Mouse (Mus musculus) gastrocnemius, postnatal 10 days (tissue): ENCODE measurements around the gene Rasl12. TPM values are rescaled to one million over a fixed set of nuclear protein-coding genes. Genes with fewer than 3 reads are reported as not detected.

ENCODE experiments used
- DNase-seq: peaks from one replicate; pipeline ENCODE4 v3.0.0; 2021; ENCODE audit warnings: mixed read lengths
- long read RNA-seq, 2 experiments: library from polyadenylated mRNA; stranded (forward); transcript quantifications; one replicate each; pipeline ENCODE4 v2.0.0; 2021
- total RNA-seq, 2 experiments: library from RNA; stranded (reverse); gene quantifications; 2 replicates each; pipeline ENCODE4 v1.2.3; 2021

Rasl12 gene
- total RNA-seq: 10 to 100 TPM in 1 of 2 experiments, 1 to 10 TPM in 1; 7.2 to 11.5 TPM
- long read RNA-seq, experiment 1, transcript Rasl12-201 (5 exons, 2,390 nt): major isoform, 22 of 28 reads
- long read RNA-seq, experiment 1, partial matches to known transcripts: 2 of 28 reads
- long read RNA-seq, experiment 1, other reads (novel, unspliced or antisense): 1 of 28 reads
- long read RNA-seq, experiment 2, transcript Rasl12-201 (5 exons, 2,390 nt): major isoform, 12 of 15 reads
- long read RNA-seq, experiment 2, partial matches to known transcripts: 2 of 15 reads
- long read RNA-seq, experiment 2, other reads (novel, unspliced or antisense): 0 of 15 reads

DNA sequence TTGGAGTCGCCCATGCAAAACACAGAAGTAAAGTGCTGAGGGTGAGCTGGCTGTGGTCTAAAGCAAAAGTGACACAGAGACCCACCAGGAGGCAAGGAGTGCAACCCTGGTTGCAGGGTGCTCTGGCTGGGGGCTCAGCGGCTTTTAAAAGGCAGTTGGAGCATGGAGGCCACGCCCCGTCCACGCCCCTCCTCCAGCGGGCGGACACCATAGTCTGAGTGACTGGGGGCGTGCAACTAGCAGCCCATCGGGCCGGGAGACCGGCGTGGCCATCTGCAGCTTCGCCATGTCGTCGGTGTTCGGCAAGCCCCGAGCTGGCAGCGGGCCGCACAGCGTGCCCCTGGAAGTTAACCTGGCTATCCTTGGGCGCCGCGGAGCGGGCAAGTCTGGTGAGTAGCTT, at the start of gene Rasl12:
Gene Rasl12, plus strand, starts transcription at position 228 of the 400 bp plus-strand sequence.
- DNase-seq: peak; percentile 77

DNA sequence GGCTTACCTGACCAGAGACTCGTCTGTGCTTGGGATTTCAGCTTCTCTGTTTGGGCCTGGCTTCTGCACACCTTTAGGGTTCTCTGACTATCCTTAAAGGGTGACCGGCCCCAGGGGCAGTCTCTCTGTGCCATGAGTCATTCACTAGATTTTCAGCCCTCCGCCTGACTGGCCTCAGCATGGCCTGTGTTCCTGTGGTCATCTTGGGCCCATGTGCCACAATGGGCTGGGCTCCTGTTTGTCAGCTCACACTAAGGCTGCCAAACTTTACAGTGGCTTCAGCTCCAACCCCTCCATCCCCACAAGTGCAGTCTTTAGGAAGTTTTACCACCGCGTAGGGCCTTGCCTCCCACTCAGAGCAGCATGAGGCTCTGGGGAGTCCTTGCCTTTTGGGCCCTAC, 45.1 kb upstream of the Rasl12 start:
- no peak for DNase-seq

DNA sequence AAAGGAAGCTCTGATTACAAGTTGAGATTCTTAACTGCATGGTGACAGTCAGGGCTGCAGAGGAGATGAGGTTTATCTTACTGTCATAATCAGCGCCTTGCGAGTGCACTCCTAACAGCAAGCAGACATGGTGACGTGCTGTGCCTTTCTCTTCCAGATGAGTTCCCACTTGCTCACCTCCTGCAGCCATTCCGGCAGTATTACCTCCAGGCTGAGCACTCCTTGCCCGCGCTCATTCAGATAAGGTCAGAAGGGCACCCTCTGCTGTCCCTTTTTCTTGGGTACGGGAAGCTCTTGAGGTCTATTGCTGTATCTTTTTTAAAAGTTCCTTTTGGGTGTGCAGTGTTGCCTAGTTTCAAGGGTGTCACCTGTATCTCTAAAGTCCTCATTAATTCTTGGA, 41.7 kb upstream of the Rasl12 start:
- DNase-seq: no peak

DNA sequence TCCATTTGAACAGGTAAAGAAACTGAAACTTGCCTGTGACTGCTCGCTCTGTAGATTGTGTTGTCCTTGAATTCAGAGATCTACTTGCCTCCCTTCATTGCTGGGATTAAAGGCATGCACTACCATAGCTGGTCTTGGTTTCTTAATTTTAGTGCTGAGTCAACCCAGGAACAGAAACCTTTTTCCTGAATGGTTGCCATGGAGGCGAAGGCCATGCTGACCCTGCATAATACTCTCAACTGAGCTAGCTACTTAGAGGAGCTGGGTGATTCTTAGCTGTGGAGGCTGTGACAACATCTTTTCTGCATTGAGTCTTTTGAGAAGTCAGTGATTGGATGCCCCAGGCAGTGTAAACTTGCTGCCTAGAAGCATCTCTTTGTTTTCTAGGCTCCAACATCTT, 41.3 kb upstream of the Rasl12 start:
- DNase-seq: no peak

DNA sequence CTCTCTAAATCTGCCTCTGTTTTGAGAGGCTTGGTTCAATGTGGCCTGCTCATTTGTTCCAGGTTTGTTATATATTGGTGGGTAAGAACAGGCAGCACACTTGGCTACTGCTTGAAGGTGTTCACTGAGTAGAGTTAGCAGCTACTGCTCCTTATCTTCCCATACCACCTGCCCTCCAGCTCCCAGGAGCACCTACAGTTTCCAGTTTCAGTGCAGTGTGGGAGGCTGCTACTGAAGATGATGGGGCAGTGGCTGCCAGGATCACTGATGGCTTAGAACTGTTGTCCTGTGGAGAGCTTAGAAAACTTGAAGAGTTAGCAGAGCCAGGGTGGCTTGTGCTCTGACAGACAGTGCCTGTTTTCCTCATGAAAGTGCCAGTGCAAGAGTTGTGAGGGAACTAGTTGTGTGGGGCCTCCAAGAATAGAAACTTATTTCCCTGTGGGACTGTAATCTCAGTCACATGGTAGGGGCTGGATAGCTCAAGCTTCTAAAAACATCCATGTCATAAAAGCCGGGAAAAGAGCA, 39.3 kb upstream of the Rasl12 start:
- DNase-seq: no peak

DNA sequence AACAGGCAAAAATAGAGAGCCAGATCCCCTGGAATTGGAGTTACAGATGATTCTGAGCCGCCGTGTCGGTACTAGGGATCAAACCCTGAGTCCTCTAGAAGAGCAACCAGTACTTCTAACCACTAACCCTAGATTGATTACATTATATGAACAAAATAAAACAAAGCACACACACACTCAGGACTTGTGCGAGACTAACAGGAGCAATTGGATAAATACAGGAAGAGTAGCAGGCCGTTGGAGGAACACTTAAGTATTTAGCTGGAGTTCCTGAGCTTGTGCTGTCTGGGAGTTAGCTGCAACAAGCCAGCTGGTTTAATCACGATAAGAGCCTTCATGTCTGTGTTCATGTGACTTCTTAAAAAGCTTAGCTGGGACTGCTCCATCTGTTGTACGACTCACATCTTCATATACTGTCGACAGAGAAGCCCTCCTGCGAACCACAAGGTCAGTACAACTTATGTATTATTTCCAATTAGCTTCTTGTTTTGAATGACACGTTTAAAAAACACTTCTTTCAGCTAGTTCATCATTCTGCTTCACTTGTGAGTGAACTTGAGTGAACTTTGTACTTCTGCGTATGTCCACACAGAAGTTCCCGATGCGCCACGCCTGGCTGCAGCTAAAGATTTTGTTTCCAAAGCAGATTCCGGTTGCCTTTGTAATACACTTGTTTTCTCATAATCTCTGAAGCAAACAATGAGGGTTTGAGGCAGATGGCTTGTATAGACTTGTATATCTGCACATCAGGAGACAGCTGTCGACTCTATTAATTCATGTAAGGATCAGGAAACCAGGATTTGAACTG, 37.5 kb upstream of the Rasl12 start, which contains the start of gene Ubap1l:
Gene Ubap1l, plus strand, starts transcription at position 401 of the 808 bp plus-strand sequence.
- DNase-seq: no peak

DNA sequence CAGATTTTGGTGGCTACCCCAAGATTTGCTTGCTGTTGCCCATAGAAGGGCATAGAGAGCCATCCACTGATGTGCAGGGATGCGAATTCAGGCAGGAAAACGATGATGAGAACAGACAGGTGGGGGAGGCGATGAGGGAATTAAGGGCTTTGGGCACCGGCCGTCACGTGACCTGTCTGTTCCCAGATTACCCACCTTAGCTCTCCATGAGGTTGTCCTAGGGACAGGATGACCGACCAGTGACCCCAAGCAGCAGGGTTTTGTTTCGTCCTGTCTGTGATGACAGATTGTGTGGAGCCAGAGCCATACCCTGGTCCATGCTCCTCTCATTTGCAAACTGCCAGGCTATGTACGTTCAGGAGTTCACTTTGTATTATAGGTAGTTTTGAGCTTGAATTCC, 34.6 kb upstream of the Rasl12 start:
- DNase-seq: no peak

DNA sequence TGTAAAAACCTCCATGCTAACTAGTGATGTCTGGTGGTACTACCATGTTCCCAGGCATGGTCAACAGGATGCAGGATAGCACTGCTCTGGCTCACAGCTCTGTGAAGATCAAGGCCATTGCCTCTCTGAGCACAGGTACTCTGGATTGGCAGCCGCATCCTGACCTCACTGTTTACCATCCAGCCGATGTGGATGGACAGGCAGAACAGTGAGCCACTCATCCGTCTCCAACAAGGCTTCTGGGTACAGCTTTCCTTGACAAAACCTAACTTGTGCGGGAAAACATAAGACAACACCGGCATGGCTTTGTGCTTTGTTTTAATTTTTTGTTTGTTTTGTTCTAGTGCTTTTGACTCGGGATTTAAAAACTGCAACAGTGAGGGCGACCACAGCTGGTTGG, 32.6 kb upstream of the Rasl12 start:
- no peak for DNase-seq

DNA sequence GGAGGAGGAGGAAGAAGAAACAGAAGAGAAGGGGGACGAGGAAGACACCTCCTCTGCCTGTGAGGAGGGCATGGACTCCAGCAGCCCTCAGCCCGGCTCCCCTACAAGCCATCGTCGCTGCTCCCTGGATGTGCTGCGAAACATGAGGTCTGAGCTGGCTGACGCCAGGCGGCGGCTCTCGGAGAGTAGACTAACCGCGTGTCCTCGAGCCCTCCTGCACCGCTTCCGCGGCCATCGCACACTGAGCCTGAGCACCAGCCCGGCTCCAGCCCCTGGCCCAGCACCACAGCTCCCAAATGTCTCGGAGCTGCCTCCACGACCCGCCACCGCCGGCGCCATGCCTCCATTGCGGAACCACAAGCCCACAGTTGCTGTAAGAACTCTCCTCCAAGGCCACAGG, 26.6 kb upstream of the Rasl12 start:
- no peak for DNase-seq

DNA sequence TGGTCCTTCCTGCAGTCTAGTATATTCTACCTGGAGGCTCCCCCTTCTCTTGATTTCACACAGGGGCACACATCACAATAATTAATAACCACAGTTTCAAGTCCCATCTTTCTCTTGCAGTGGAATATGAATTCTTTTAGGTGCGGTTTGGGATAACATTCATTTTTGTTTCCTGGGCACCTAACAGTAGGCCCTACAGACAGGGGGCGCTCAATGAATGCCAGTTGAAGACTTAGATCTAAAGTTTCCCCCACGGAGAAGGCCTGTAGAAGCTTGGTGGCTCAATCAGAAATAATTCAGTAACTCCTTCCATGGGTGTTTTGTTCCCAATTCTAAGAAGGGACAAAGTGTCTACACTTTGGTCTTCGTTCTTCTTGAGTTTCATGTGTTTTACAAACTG, 25.9 kb upstream of the Rasl12 start:
- DNase-seq: peak; percentile 55

DNA sequence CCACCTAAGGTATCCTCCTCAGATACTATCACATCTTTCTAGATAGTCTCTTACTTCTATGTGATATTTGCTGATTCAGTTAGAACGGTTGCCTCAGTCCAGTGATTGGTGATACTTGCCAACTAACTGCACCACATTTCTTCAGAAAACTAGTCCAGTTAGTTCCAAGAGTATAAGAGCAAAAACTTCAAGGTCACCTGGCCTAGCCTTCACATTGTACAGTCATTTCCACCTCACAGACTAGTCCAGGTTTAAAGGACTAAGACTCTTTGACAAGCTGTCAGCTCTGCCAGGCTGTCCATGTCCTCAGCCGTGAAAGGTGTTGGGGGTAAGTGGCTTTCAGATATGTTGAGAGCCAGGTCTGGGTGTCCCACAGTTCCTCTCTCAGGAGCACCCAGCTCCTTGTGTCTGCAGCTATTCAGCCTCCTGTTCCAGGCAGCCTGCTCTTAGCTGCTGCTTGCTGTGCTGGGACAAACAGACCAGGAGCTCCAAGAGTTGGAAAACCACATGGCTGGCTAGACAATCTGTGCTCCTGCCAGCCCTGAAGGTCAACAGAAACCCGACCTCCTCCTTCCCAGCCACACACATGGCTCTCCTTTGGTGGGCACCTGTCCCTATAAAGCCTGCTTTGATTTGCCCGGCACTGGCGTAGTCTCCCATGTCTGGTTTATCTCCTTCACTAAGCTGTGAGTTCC, 23.7 kb upstream of the Rasl12 start:
- DNase-seq: no peak

DNA sequence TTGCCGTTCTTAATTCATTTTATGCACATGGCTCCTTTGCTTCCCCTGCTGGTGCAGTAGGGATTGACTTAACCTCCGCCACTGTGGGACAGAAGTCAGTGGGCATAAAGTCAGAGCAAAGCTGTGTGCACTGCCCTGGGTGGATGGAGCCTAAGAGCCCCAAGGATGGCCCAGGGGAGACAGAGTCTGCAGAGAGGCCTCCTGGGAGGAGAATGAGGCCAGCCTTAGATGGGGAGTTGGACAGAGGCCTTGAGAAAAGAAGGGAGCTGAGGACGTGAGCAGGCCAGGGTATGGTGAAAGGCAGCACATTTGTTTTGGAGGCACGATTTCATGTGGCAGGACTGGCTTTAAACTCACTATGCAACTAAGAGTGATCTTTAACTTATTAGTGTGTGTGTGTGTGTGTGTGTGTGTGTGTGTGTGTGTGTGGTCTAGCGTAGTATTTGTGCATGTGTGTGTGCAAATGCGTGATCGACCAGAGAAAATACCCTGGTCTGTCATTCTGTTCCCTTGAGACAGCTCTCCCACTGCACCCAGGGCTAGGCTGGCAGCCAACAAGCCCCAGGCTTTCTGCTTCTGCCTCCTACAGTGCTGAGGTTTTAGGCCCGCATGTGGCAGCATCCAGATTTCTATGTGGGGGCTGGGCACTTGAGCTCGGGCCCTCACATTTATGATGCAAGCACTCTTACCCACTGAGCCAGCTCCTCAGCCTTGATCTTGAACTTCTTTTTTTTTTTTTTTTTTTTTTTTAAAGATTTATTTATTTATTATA, 23.0 kb upstream of the Rasl12 start:
- no peak for DNase-seq

DNA sequence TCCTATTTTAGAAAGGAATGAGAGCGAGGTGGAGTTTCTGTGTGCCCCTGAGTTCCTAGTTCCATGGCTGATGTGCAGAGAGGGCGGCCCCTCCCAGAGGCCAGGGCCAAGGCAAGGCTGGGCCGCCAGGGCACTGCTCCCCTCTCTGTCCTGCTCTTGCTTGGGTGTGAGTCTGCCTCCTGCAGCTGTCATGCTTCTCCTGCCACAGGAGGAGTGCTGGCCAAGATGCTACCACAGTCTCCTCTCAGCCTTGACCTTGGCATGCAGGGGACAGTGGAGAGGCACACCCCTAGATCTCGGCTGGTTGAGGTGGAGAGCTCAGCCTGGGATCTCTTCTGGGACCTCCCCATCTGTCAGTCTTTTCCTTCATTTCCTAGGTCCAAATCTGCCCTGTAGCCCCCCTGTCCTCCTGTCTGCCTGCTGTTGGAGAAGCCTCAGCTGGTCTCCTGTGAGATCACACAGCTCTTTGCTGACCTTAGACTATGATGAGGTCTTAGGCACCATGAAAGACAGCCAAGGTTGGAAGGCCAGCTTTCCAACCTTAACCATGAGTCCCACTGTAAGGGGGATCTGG, 17.2 kb upstream of the Rasl12 start:
- no peak for DNase-seq

DNA sequence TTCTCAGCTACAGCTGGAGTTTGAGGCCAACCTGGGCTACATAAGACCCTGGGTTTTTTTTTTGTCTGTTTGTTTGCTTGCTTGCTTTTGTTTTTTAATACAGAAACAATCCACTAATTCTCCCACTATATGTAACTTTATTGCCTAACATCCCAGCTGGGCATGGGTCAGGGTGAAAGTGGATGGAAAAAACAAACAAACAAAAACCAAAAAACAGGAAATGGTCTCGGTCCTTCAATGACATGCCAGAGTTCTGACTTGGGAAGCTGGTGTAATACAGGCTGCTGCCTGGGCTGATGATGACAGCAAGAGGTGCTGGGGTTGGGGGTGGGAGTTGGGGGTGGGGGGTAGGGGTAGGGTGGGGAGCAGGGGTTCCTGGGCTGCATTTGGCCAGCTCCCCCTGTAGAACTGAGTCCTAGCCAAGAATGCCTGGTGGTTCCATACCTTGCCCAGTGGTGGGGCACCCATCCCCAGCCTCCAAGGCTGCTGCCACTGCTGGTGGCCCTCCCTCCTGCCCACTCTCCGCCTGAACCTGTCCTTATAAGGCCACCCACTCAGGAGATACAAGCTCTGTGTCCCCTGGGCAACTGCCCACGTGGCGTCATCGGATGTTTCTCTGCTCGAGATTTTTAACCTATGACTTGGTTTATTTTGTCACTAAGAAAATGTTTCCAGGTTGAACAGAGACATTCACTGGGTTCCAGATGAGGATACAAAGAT, 16.1 kb upstream of the Rasl12 start:
- DNase-seq: no peak

DNA sequence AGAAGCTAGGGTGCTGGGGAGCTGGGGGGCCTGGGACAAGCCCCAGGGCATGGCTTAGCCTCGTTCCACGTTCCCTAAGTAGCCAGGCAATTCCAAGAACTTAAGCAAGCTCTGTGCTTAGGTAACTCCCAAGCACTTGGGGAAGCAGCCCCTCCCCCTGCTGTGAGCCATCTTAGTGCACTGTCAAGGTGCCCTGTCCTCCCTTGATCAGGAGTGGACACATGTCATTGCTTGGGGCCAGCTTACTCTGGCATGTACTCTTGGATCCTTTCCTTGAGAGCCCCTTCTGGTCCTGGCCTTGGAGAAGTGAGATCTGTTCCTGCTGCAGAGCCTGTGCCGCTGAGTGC, 15.6 kb upstream of the Rasl12 start:
- DNase-seq: no peak

DNA sequence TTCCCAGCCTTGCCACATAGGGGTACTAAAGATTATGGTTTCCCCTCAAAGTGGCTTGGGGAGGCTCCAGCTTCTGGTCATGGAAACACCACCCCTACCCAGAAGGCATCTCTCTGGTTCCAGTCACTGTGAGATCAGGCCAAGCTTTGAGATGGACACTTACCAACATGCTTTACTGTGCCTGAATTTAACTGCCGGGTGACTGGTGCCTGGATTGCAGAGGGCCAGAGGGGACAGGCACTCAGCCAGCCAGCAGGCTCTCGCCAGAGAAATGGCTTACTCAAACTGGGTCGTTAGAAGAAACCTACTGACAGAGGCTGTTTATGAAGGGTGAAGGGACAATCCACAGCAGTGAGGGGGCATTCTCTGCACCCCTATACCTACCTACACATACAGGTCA, 14.0 kb upstream of the Rasl12 start:
- peak; percentile 70 for DNase-seq

DNA sequence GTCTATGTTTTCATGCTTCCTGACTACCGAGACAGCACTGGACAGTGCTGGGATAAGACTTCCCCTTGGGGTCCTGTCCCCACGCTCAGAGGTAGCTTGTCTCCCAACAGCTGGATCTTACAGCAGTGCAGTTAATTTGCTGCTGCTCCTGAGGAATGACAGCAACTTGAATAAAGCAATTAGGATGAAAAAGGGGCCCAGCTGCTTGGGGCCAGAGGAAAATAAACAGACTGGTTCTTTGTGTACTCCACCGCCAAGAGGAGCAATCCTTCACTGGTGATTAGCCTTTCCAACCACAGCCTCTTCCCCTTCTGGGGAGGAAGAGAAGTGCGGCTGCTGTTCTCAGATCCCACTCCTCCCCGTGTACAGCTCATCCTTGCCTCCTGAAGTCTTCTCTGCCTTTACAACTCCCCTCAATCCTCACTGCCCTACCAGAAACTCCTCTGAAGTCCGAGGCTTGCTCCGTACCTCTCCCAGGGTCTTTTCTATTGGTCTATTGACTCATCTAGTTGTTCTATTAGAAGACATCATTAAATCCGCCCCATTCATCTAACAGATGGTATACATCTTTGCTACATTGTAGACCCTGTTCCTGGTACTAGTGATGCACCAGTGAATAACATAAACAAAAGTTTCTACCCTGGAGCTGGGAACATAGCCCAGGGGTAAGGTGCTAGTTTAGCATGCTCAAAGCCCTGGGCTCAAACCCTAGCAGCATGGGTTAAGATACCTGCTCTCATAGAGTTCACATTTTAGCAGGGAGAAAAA, 11.7 kb upstream of the Rasl12 start:
- DNase-seq: no peak

DNA sequence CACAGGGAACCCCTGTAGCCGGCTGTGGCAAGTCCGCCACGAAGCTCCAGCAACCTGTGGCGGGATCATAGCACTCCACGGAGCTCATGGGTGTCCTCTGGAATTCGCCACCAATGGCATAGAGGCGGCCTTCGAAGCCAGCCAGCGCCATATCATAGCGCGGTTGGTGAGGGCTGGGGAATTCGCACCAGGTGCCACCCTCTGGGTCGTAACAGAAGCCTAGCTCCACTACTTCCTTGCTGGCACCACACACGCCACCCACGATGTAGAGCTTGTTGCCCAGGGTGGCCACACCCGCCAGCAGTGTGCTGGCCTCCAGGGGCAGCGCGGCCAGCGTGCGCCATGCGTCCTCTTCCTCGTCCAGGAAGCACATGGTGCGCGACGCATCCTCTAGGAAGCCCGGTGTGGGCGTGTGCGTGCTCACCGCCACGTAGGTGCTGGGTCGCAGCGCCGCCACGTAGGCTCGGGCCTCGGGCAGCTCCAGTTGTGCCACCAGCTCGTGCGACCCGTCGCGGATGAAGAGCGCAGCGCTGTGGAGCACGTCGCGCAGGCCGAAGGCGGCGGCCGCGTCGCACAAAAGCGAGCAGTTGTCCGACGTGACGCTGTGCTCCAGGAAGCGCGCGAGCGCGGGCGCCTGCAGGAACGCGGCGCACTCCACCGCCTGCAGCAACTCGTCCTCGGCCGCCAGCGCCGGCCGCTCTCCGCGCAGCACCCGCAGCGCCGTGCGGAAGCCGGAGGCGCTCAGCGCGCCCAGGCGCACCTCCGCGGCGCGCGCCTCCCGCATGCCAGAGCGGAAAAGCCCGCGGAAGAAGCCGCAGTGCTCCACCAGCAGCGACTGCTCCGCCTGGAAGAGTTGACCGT, 7.3 kb upstream of the Rasl12 start:
- DNase-seq: peak; percentile 38

DNA sequence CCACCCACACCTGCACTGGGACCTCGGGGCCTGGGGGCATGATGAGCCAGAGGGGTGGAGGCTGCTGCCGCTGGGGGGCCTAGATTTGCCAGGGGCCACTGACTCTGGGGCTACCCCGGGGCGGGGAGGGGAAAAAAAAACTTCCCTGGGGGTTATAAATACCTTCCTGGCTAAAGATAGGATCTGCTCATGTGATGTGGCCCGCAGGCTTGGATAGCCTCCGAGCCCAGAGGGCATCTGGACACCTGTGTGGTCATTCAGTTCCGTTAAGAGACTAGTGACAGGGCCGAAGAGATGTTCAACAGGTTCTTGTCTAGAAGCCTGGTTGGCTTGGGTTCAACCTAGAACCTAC, 6.7 kb upstream of the Rasl12 start, which contains the start of gene Kbtbd13:
Gene Kbtbd13, minus strand, starts transcription at position 40 of the 352 bp plus-strand sequence.
- no peak for DNase-seq
